Mouse (Mus musculus): ENCODE results near the gene Mesd.

DNA sequence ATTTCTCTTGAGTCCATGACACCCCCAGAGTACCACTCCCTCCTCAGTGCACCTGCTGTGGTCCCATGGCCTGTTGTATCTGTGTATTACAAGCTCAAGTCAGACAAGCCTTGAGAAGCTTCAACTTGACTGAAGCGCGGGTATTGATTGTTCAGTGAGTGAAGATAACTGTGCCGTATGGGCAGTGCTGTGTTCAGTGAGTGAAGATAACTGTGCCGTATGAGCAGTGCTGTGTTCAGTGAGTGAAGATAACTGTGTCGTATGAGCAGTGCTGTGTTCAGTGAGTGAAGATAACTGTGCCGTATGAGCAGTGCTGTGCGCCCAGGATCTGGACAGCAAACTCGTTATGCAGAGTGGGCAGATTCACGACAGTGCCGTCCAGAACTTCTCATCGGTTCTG lies 14.0 kb downstream of the Mesd start:
- no peak for TF ChIP-seq CTCF (IDR thresholded peaks at IDR 0.05; ENCODE audit: control insufficient read depth, insufficient read depth, insufficient read length)
- no peak for TF ChIP-seq MAX (IDR thresholded peaks at IDR 0.05)
